In the genomic region with DNA sequence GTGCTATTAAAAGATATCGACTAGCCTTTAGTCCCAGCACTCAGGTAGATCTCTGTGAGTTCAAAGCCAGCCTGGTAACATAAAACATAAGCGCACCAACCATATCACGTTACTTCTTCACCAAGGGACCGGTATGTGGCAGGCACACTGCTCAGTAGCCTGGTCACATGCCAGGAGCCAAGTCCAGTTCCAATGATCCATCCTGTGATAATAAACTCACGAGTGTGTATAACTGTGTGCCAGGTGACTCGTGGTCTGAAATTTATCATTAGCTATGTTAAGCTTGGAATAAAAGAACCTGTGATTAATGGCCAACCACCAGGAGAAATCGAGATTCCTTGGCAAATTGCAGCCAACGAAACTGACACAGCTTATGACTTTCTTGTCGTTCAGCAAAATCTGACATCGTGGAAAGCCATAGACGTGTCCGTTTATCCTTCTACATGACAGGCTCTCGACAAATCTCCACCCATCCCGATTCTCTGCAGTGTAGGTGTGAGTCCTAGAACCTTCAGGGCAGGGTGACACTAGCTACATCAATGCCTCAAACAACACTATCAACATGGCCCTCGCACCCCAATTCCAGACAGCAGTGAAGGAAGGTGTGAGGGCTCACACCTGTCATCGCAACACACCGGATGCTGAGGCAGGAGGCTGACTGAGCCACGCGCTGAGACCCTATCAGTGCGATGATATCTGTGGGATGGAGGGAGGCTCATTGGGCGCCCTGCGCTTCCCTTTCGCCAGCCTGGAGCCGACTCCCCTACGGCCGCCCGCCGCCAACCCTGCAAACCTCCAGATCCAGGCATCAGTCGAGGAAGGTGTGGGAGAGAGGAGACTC, we compare ENCODE assay signal across 8 mouse cellular contexts. TPM values are rescaled to one million over a fixed set of nuclear protein-coding genes. Genes with fewer than 3 reads are reported as not detected.
A peak's percentile ranks its signal among the peaks of the same experiment; 100 is the strongest.
DNase-seq lines count a peak whose midpoint lies in the region; ATAC-seq lines count a peak whose summit lies in the region.

No protein-coding gene starts in this region.

- peak; percentile 60; the same call in 1 of the 2 replicates for ATAC-seq in lung, embryonic 15.5 days (ENCODE audit: borderline replicate concordance, extremely low read depth, low FRiP score, low TSS enrichment)
- ATAC-seq in hindbrain, embryonic 15.5 days (ENCODE audit: low FRiP score, low read depth) = no peak; the same call in 1 of the 2 replicates
- peak; percentile 70 for ATAC-seq in liver, embryonic 13.5 days (ENCODE audit: low read depth)

- H3K36me3 ChIP-seq in lung, embryonic 15.5 days = peaks cover 7% of the 10 kb centered on the region; the same call in 1 of the 2 replicates
- peaks cover 12% of the 10 kb centered on the region for H3K36me3 ChIP-seq in hindbrain, embryonic 15.5 days
- H3K36me3 ChIP-seq in liver, embryonic 13.5 days = peaks cover 10% of the 10 kb centered on the region; the same call in 1 of the 2 replicates

- H3K4me1 ChIP-seq in lung, embryonic 15.5 days = 0 out of 2 replicates have a peak, but pooled peaks cover 8% of the 10 kb centered on the region
- H3K4me1 ChIP-seq in hindbrain, embryonic 15.5 days (replicated peaks) = peaks cover 17% of the 10 kb centered on the region
- H3K4me1 ChIP-seq in liver, embryonic 13.5 days (replicated peaks) = peaks cover 14% of the 10 kb centered on the region

- DNase-seq in lung, postnatal 14 days = no peak
- DNase-seq in cerebellum, postnatal 14 days = peak; percentile 35 to 57
- DNase-seq in liver, embryonic 13.5 days = no peak
- no peak for DNase-seq in right cerebral cortex, postnatal 14 days
- no peak for DNase-seq in embryo, embryonic 9.5 days (ENCODE audit: extremely low spot score)
- DNase-seq in testis, postnatal 14 days (ENCODE audit: low spot score) = no peak

- H3K27me3 ChIP-seq in lung, embryonic 15.5 days = no peaks in the 10 kb centered on the region
- H3K27me3 ChIP-seq in hindbrain, embryonic 15.5 days = 0 out of 2 replicates have a peak, but pooled peaks cover 2% of the 10 kb centered on the region
- no peaks in the 10 kb centered on the region for H3K27me3 ChIP-seq in liver, embryonic 13.5 days

- H3K27ac ChIP-seq in lung, embryonic 15.5 days = no peak overlapping the region
- peak overlapping the region; percentile 87 for H3K27ac ChIP-seq in hindbrain, embryonic 15.5 days (replicated peaks)
- no peak overlapping the region for H3K27ac ChIP-seq in liver, embryonic 13.5 days

- peak overlapping the region; percentile 71 for H3K4me2 ChIP-seq in lung, embryonic 15.5 days
- peak overlapping the region; percentile 79 for H3K4me2 ChIP-seq in hindbrain, embryonic 15.5 days
- peak overlapping the region; percentile 84 for H3K4me2 ChIP-seq in liver, embryonic 13.5 days

- WGBS in lung, embryonic 15.5 days = 24% methylated on average over 29 of the region's 29 CpGs
- WGBS in hindbrain, embryonic 15.5 days = 28% methylated on average over 29 of the region's 29 CpGs
- 26% methylated on average over 29 of the region's 29 CpGs for WGBS in liver, embryonic 13.5 days (ENCODE audit: insufficient replicate concordance)

- peak overlapping the region; percentile 57 for H3K4me3 ChIP-seq in lung, embryonic 15.5 days
- H3K4me3 ChIP-seq in hindbrain, embryonic 15.5 days = peak overlapping the region; percentile 72
- H3K4me3 ChIP-seq in liver, embryonic 13.5 days (replicated peaks) = peak overlapping the region; percentile 71

- no peaks in the 10 kb centered on the region for H3K9me3 ChIP-seq in lung, embryonic 15.5 days
- H3K9me3 ChIP-seq in hindbrain, embryonic 15.5 days = no peaks in the 10 kb centered on the region
- H3K9me3 ChIP-seq in liver, embryonic 13.5 days (replicated peaks) = no peaks in the 10 kb centered on the region

- peak overlapping the region; percentile 51 for H3K9ac ChIP-seq in lung, embryonic 15.5 days
- H3K9ac ChIP-seq in hindbrain, embryonic 15.5 days = peak overlapping the region; percentile 73
- peak overlapping the region; percentile 75 for H3K9ac ChIP-seq in liver, embryonic 13.5 days

RNA-seq across cellular contexts. Expression of gene Zfp94, which starts 0.5 kb away (rescaled TPM):
- 10.3 and 10.4 TPM in 2 replicates for polyA plus RNA-seq in lung, embryonic 15.5 days (2015; fragmentation: Nextera tagmentation; extraction: Ambion mirVana)
- polyA plus RNA-seq in hindbrain, embryonic 15.5 days (2015; fragmentation: Nextera tagmentation; extraction: Ambion mirVana) = 19.5 and 20.3 TPM in 2 replicates
- 2.5 and 2.6 TPM in 2 replicates for polyA plus RNA-seq in liver, embryonic 13.5 days (2015; fragmentation: Nextera tagmentation; extraction: Ambion mirVana)

RNA-seq across cellular contexts. Expression of gene Zfp61, which starts 14.9 kb away (rescaled TPM):
- polyA plus RNA-seq in lung, embryonic 15.5 days (2015; fragmentation: Nextera tagmentation; extraction: Ambion mirVana) = 36.2 and 37.9 TPM in 2 replicates
- 39.5 and 42.3 TPM in 2 replicates for polyA plus RNA-seq in hindbrain, embryonic 15.5 days (2015; fragmentation: Nextera tagmentation; extraction: Ambion mirVana)
- polyA plus RNA-seq in liver, embryonic 13.5 days (2015; fragmentation: Nextera tagmentation; extraction: Ambion mirVana) = 3.4 and 5.1 TPM in 2 replicates

RNA-seq across cellular contexts. Expression of gene Tescl, which starts 17.8 kb away (rescaled TPM):
- polyA plus RNA-seq in lung, embryonic 15.5 days (2015; fragmentation: Nextera tagmentation; extraction: Ambion mirVana) = not detected in 2 replicates
- 0.23 and 0.38 TPM in 2 replicates for polyA plus RNA-seq in hindbrain, embryonic 15.5 days (2015; fragmentation: Nextera tagmentation; extraction: Ambion mirVana)
- polyA plus RNA-seq in liver, embryonic 13.5 days (2015; fragmentation: Nextera tagmentation; extraction: Ambion mirVana) = not detected in 2 replicates

RNA-seq across cellular contexts. Expression of gene Lypd5, which starts 33.0 kb away (rescaled TPM):
- not detected in 2 replicates for polyA plus RNA-seq in lung, embryonic 15.5 days (2015; fragmentation: Nextera tagmentation; extraction: Ambion mirVana)
- not detected in 2 replicates for polyA plus RNA-seq in hindbrain, embryonic 15.5 days (2015; fragmentation: Nextera tagmentation; extraction: Ambion mirVana)
- not detected in 2 replicates for polyA plus RNA-seq in liver, embryonic 13.5 days (2015; fragmentation: Nextera tagmentation; extraction: Ambion mirVana)

RNA-seq across cellular contexts. Expression of gene Zfp93, which starts 45.7 kb away (rescaled TPM):
- 8.7 and 9.3 TPM in 2 replicates for polyA plus RNA-seq in lung, embryonic 15.5 days (2015; fragmentation: Nextera tagmentation; extraction: Ambion mirVana)
- polyA plus RNA-seq in hindbrain, embryonic 15.5 days (2015; fragmentation: Nextera tagmentation; extraction: Ambion mirVana) = 6.2 and 8.2 TPM in 2 replicates
- 0.97 and 1.2 TPM in 2 replicates for polyA plus RNA-seq in liver, embryonic 13.5 days (2015; fragmentation: Nextera tagmentation; extraction: Ambion mirVana)

Comparison
In these comparisons a context has a peak if more than half of its experiments do, and no peak if none do; other contexts are left out.
1. DNase-seq: peak in cerebellum, postnatal 14 days (2 of 2); none in lung, postnatal 14 days (single experiment), liver, embryonic 13.5 days (single experiment), right cerebral cortex, postnatal 14 days (single experiment), embryo, embryonic 9.5 days (single experiment) and testis, postnatal 14 days (single experiment).
2. Peak in every context shown above with its lines, with median percentiles within 50 percentile points of each other: H3K4me2 ChIP-seq, H3K4me3 ChIP-seq and H3K9ac ChIP-seq.